Mouse (Mus musculus) CD8-positive naive resting alpha-beta T cell, adult 2 months (primary cell): Measurements from ENCODE around the gene Zfp784.

Experiments
- DNase-seq, 2 experiments: peaks; one replicate each; pipeline ENCODE4 v3.0.0; 2022; ENCODE audit warnings: low read depth in 2 of 2, low spot score in 2 of 2

The Zfp784 gene

DNA sequence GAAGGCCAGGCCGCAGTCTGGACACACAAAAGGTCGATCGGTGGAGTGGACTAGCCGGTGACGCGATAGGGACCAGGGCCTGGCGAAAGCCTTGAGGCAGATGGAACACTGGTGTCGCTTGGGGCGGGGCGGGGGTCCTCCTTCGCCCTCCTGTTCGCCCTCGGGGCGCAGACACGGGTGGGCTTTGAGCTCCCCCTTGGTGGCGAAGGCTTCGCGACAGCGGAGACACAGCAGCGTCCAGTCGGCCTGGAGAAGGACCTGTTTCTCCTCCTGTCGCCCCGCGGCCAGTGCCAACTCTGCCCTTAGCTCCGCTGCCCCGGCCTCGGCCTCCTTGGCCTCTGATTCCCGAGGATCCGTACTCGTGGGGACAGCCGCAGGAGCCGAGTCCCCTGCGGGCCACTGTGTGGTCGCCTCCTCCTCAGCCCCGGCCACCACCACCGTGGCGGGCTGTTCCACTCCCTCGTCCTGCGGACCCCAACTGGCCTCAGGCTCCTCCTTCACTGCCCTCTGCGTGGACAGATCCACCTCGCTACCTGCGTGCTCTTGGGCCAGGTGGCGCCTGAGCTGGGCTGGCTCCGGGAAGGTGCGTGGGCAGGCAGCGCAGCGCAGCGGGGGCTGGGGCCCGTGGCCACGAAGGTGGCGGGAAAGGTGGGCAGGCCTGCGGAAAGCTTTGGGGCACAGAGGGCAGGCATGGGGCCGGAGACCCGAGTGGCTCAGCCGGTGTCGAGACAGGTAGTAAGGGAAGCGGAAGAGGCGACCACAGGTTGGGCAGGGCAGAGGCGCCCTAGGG is 44.1 kb downstream of the Zfp784 start:
- no peak for DNase-seq

DNA sequence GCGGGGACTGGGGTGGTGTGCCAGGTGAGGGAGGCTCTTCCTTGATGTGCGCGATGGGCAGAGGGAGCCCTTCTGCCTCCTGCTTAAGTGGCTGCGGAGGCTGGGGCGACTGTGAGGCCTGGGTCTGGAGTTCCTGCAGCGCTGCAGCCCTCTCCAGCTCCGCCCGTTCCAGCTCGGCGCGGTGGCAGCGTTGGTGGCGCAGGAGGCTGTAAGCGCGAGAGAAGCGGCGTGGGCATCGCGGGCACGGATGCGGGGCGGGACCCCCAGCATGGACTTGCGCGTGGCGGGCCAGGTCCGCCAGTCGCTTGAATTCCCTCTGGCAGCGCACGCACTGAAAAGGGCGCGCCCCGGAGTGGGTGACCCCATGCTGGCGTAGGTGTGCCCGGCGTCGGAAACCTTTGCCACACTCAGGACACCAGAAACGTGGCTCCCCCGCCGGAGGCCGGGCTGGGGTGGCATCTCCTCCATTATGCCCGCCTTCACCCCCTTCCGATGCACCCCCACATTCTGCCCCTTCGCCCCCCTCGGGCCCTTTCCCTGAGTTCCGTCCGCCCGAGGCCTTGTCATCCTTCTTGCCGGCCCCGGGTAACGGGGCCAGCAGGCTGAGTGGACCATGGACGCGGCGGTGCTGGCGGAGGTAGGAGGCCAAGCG is 44.8 kb downstream of the Zfp784 start:
- no peak for DNase-seq

DNA sequence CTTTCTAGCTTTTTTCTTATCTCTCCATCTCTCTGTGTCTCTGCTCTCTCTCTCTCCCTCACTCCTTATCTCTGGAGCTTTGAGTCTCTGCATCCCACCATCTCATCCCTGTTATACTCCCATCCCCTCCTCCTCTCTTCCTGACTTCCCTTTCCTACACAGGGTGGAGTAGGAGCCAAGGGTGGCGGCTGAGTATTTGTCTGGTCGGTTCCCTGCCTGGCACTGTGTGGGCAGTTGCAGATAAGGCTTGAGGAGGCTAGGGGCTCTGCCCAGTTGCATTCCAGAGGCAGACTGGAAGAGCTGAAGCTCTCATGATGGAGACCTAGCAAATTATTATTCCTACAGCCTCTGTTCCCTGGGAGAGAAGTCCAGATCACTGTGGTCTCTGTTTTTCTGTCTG is 50.0 kb downstream of the Zfp784 start:
- DNase-seq, result no peak
